In genomic region chr10:61382281-61382731, GRCm38 (mm10) we compare ENCODE assay signal across 9 mouse cellular contexts. TPM values are rescaled to one million over a fixed set of nuclear protein-coding genes. Genes with fewer than 3 reads are reported as not detected.
DNase-seq lines count a peak whose midpoint lies in the region; ATAC-seq lines count a peak whose summit lies in the region.
"Had no signal": no experiment of that assay in that cellular context is flagged by ENCODE, and none has a peak within 500 bp of the region (broad histone marks: within the 10 kb centered on the region; RNA-seq: fewer than 3 reads in every experiment).

No protein-coding gene starts in this region.

- H3K36me3 ChIP-seq in heart, embryonic 13.5 days, result peaks cover 8% of the 10 kb centered on the region; the same call in 1 of the 2 replicates
- no peaks in the 10 kb centered on the region for H3K36me3 ChIP-seq in hindbrain, embryonic 10.5 days
- no peaks in the 10 kb centered on the region for H3K36me3 ChIP-seq in lung, embryonic 16.5 days (ENCODE audit: control insufficient read depth, insufficient read depth, low read length)

- 1% methylated on average over 8 of the region's 8 CpGs for WGBS in heart, embryonic 13.5 days
- 0% methylated on average over 8 of the region's 8 CpGs for WGBS in hindbrain, embryonic 10.5 days
- 2% methylated on average over 8 of the region's 8 CpGs for WGBS in lung, embryonic 16.5 days

- peak overlapping the region; percentile 94 for H3K4me2 ChIP-seq in heart, embryonic 13.5 days
- H3K4me2 ChIP-seq in lung, embryonic 16.5 days (ENCODE audit: low read depth, low read length), result peak overlapping the region; percentile 90

- H3K4me1 ChIP-seq in heart, embryonic 13.5 days, result peaks cover 89% of the 10 kb centered on the region
- peaks cover 66% of the 10 kb centered on the region for H3K4me1 ChIP-seq in hindbrain, embryonic 10.5 days (replicated peaks)
- H3K4me1 ChIP-seq in lung, embryonic 16.5 days (replicated peaks; ENCODE audit: control insufficient read depth, insufficient read depth, low read length), result peaks cover 51% of the 10 kb centered on the region

- DNase-seq in heart, postnatal 14 days, result no peak
- peak; percentile 84 for DNase-seq in ZHBTc4 (ENCODE audit: low read depth, low spot score)
- DNase-seq in hindbrain, embryonic 10.5 days (ENCODE audit: low spot score), result peak; percentile 31
- peak; percentile 67 for DNase-seq in testis, postnatal 10 days (ENCODE audit: low spot score)
- no peak for DNase-seq in thymus, postnatal 14 days
- DNase-seq in spleen, postnatal 4 days (ENCODE audit: low spot score in 2 of 2), result no peak

- H3K27ac ChIP-seq in heart, embryonic 13.5 days (replicated peaks), result peak overlapping the region; percentile 95
- H3K27ac ChIP-seq in hindbrain, embryonic 10.5 days, result peak overlapping the region; percentile 89
- H3K27ac ChIP-seq in lung, embryonic 16.5 days (ENCODE audit: low read length), result peak overlapping the region; percentile 64

- H3K9ac ChIP-seq in heart, embryonic 13.5 days, result peak overlapping the region; percentile 91
- peak overlapping the region; percentile 80 for H3K9ac ChIP-seq in lung, embryonic 16.5 days (ENCODE audit: low read length)

- H3K27me3 ChIP-seq in heart, embryonic 13.5 days (replicated peaks), result no peaks in the 10 kb centered on the region
- peaks cover 41% of the 10 kb centered on the region for H3K27me3 ChIP-seq in hindbrain, embryonic 10.5 days (ENCODE audit: insufficient read depth, poor library complexity, severe bottlenecking)
- H3K27me3 ChIP-seq in lung, embryonic 16.5 days (ENCODE audit: control insufficient read depth, insufficient read depth, low read depth, low read length), result no peaks in the 10 kb centered on the region

- H3K9me3 ChIP-seq in heart, embryonic 13.5 days, result no peaks in the 10 kb centered on the region
- no peaks in the 10 kb centered on the region for H3K9me3 ChIP-seq in hindbrain, embryonic 10.5 days
- no peaks in the 10 kb centered on the region for H3K9me3 ChIP-seq in lung, embryonic 16.5 days (ENCODE audit: control insufficient read depth, low read length)

- no peak for ATAC-seq in heart, embryonic 13.5 days (ENCODE audit: extremely low read depth, insufficient number of reproducible peaks, low FRiP score, low TSS enrichment)
- ATAC-seq in lung, embryonic 16.5 days (ENCODE audit: low read depth), result no peak

- intact Hi-C loops in heart, postnatal 14 days (cut with DNase I), result loop anchor here (5.0 kb wide), 1 partner anchor 40 kb away; no protein-coding TSS in a partner anchor

- H3K4me3 ChIP-seq in heart, embryonic 13.5 days, result peak overlapping the region; percentile 83
- H3K4me3 ChIP-seq in hindbrain, embryonic 10.5 days, result peak overlapping the region; percentile 74
- H3K4me3 ChIP-seq in lung, embryonic 16.5 days (ENCODE audit: low read length), result peak overlapping the region; percentile 81

RNA-seq across cellular contexts. Expression of gene Pald1, which starts 1.0 kb away (rescaled TPM):
- polyA plus RNA-seq in heart, embryonic 13.5 days (2015; fragmentation: Nextera tagmentation; extraction: Ambion mirVana), result 25.9 and 26.6 TPM in 2 replicates
- total RNA-seq in heart, postnatal 14 days (2021), result 10 to 100 TPM; 32.0 to 36.8 TPM
- polyA plus RNA-seq in hindbrain, embryonic 10.5 days (2016; fragmentation: Nextera tagmentation; extraction: Ambion mirVana), result 35.7 and 40.3 TPM in 2 replicates
- polyA plus RNA-seq in lung, embryonic 16.5 days (2015; fragmentation: Nextera tagmentation; extraction: Ambion mirVana), result 49.4 and 49.9 TPM in 2 replicates
- total RNA-seq: neutrophil, adult 5-6 weeks had no signal

RNA-seq across cellular contexts. Expression of gene Nodal, which starts 35.5 kb away (rescaled TPM):
- 0.09 TPM in 1 of 2 replicates, not detected in the other for polyA plus RNA-seq in heart, embryonic 13.5 days (2015; fragmentation: Nextera tagmentation; extraction: Ambion mirVana)
- total RNA-seq in heart, postnatal 14 days (2021), result under 1 TPM in 1 of 2 experiments, not detected in 1; 0.10 TPM
- 0.12 and 0.24 TPM in 2 replicates for polyA plus RNA-seq in hindbrain, embryonic 10.5 days (2016; fragmentation: Nextera tagmentation; extraction: Ambion mirVana)
- polyA plus RNA-seq in lung, embryonic 16.5 days (2015; fragmentation: Nextera tagmentation; extraction: Ambion mirVana), result 0.16 and 0.20 TPM in 2 replicates
- total RNA-seq: neutrophil, adult 5-6 weeks had no signal

Comparison
In these comparisons a context has a peak if more than half of its experiments do, and no peak if none do; other contexts are left out.
1. DNase-seq: peak in ZHBTc4 (single experiment), hindbrain, embryonic 10.5 days (single experiment) and testis, postnatal 10 days (single experiment); none in heart, postnatal 14 days (0 of 2), thymus, postnatal 14 days (single experiment) and spleen, postnatal 4 days (0 of 2).
2. Peak in every context shown above with its lines, with median percentiles within 50 percentile points of each other: H3K27ac ChIP-seq and H3K4me3 ChIP-seq.